Mouse (Mus musculus): ENCODE data around the gene Fam219a.

Gene Fam219a

DNA sequence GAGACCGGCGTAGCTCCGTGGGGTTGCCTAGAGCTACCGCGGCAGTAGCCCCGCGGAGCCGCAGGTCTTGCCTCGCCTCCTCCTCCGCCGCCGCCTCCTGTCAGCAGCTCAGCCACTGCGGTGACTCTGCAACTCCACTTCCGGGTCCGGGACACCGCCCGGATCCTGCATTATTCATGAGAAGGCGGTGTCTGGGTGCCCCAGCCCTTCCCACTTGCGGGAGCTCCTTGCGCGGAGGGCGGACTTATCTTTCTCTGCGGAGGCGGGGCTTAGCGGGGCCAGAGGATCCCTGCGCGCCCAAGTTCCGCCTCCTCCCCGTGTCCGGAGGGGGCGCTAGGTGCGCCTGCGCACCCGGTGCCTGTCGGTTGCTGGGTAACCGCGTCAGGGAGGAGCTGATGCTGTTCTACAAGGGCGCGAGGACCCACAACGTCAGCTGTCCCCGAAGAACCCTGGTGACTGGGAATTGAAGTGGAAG, at the start of gene Fam219a, which contains the start of gene Dnaic1:
Gene Fam219a, minus strand, starts transcription at position 128 of the 475 bp plus-strand sequence.
Gene Dnaic1, plus strand, starts transcription at position 365 of the 475 bp plus-strand sequence.
- peak; percentile 99 to 100 for DNase-seq

DNA sequence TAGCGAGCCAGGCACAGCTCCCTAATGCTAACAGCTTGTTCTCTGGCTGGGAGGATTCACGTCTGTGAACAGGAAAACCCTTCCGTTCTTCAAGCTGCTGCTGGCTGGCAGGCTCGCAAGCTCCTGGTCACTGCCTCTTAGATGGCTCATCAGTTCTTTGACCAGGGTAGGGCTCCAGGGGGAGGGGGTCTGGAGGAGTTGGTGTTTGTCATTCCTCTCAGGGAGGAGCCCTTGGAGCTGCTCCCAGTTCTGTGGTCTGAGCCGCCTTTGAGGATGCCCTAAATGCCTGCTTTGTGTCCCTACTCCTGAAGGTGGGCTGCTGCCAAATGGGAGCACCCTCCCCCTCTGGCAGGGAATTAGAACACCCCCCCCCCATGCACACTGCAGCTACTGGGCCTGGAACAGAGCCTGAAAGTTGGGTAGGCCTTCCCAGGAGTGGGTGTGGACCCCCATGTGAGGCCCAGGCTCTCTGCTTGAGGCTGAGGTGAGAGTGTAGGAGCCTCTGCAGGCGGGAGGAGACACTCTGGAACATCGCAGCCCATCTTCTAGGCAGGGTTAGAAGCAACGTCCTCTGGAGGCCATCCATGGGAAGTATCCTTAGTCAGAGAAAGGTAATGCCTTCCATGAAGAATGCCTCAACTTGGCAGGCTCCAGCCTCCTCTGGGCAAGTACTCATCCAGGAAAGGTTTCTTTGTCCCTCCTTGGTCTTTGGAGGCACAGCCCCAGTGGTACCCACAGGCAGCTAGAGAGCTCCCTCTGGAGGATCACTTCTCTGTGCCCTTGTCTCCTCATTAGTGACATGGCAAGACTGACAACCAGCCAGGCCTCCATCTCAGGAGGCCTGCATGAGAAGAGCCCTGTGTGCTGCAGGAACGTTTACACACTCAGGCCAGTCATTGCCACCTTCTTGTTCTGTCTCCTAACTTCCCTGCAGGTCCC, 46.6 kb upstream of the Fam219a start:
- peak; percentile 45 to 60 for DNase-seq

DNA sequence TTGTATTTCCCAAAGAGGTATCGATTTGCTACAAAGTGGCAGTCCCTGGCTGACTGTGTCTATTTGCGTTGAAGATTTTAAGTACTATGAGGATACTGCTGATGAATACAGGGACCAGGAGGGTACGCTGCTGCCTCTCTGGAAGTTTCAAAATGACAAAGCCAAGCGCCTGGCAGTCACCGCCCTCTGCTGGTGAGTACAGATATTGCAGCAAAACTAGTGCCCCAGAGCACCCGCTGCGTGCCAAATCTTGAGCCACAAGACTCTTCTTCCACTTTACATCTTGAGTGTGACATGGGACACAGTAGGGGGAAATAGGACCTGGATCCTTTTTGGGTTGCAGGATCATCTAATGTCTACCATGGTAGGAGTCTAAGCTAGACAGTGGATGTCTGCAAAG, 44.8 kb upstream of the Fam219a start:
- peak; percentile 87 to 91 for DNase-seq

- no peak for DNase-seq
Observed at GRCm38 (mm10) chr4:41612166-41612565, 42.8 kb upstream of the Fam219a start.

GRCm38 (mm10) chr4:41610594-41610980, 41.2 kb upstream of the Fam219a start:
- no peak for DNase-seq

GRCm38 (mm10) chr4:41609681-41610593, 40.6 kb upstream of the Fam219a start:
- no peak for DNase-seq

- DNase-seq: no peak
Observed at GRCm38 (mm10) chr4:41606784-41607183, 37.4 kb upstream of the Fam219a start.

- peak; percentile 82 to 88 for DNase-seq
Observed at GRCm38 (mm10) chr4:41604476-41605396, 35.4 kb upstream of the Fam219a start.

DNA sequence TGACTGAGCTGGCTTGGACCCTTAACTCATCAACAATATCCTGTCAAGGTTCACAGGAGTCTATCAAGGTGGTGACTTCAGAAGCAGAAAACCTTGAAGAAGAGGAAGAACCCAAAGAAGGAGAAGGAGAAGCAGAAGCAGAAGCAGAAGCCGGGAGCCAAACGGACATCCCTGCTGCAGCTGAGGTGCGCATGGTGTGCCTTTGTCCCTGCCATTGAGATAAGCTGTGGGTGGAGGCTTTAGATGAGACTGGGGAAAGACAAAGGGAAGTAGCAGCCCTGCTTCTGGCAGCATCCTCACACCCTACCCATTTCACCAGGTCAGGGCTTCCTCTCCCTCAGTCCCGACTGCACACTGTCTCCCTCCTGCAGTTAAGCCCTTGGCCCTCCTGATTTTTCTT, 33.5 kb upstream of the Fam219a start:
- DNase-seq: no peak

GRCm38 (mm10) chr4:41583353-41583752, 14.0 kb upstream of the Fam219a start:
- DNase-seq: no peak

- DNase-seq: no peak
Observed at GRCm38 (mm10) chr4:41575914-41576313, 6.6 kb upstream of the Fam219a start.

DNA sequence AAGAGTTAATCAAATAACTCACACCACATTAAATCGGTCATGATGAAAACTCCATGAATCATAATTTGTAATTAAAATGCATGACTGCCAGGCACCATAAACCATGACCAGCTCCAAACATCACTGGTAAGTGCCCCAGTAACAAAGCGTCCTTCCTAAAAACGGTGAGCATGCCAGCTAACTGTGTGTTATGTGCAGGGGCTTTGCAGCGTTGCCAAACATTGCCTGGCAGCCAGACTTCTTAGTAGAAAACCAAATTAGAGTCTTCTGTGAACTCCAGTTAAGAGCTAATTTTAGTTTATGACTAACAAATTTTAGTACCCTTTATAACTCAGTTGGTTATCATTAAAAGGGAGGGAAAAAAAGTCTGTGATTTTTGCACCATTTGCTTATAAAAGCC, 4.2 kb upstream of the Fam219a start:
- no peak for DNase-seq

- DNase-seq: no peak
Observed at GRCm38 (mm10) chr4:41571490-41571889, 2.2 kb upstream of the Fam219a start.

- peak; percentile 63 to 70 for DNase-seq
Observed at GRCm38 (mm10) chr4:41568682-41569410, 492 bp downstream of the Fam219a start.

GRCm38 (mm10) chr4:41568239-41568638, 1.1 kb downstream of the Fam219a start:
- DNase-seq: peak; percentile 75 to 79

DNA sequence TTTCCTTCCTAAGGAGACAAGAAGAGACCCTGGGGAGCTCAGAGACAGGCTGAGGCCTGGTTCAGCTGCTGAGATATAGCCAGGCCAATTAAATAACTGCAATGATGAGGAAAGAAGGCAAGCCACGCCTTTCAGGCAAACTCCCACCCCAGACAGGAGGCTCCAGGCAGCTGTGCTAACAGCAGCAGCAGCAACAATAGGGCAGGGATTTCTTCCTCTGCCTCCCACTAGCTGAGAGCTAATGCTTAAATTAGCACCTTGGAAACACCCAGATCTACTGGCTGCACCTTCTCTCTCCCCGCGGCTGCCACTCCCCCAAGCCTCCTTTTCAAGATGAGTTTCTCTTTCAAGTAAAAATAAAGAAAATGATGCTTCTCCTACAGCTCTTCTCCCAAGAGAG, 3.2 kb downstream of the Fam219a start:
- no peak for DNase-seq

DNA sequence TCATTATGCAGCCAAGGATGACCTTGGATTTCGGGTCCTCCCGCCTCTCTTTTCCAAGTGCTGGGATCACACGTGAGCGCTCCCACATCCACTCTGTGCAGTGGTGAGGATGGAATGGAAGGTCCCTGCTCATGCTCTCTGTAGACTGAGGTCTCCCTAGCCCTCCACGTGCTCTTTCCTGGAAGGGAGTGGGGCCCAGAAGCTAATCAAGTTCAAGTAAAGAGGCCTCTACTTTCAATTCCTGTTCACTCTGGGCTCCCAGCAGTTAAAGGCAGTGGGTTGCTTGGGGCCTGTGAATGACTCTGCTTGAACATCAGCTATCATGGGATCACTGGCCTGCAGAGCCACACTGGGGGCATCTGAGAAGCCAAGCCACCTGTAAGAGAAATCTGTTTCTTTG, 6.0 kb downstream of the Fam219a start:
- no peak for DNase-seq

DNA sequence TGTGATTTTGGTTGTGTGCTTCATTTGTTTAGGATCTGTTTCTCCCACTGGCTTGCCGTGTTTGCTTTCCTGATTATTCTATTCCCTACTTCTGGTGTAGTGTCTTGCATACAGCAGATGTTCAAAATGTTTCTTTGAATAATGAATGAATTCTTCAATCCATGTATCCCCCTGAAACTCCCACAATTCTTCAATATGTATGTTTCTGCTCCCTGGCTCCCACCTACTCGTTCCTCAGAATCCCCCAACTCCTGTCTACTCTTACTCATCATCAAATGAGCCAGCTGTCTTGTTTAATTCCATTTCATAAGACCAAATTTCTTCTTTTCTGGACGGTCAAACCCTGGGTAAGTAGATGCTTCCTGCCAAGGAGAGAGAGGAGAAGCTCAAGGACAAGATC, 12.2 kb downstream of the Fam219a start:
- no peak for DNase-seq

GRCm38 (mm10) chr4:41556311-41556953, 12.9 kb downstream of the Fam219a start:
- no peak for DNase-seq

DNA sequence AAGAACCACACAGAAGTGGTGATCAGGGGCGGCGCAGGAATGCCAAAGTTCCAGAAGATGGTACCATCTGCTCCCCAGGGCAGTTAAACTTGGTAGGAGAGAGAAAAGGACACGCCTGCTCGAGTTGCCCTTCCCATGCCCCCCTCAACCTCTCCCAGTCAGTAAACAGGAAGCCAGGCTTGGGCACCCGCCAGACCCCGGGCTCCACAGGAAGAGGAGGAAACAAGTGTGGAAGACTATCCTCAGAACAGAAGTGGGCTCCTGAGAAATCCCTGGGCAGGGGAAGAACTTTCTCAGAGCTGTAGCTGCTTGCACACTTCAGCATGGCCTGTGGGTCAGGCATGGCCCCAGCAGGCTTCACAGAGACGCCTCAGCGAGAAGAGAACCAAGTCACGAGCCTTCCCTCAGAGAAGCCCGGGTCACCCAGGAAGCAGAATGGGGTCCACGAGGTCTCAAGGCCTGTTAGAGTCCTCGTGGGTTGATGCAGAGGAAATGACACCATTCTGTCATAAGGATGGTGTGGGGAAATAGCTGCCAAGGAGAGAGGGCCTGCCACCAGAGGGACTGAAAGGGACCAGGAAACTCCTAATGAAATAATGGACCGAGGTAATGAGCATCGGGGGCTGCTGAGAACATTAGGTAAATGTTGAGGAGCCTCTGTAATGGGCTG, 14.2 kb downstream of the Fam219a start:
- DNase-seq: peak; percentile 44 to 52

Data from cerebellum, adult 18-20 months (tissue).